Mouse (Mus musculus) frontal cortex, postnatal 14 days (tissue): ENCODE data around the gene Sigirr.

ENCODE experiments used
- DNase-seq, 2 experiments: peaks; one replicate each; pipeline ENCODE4 v3.0.0; 2022; ENCODE audit warnings: low spot score in 2 of 2

Sigirr gene

GRCm38 (mm10) chr7:141096649-141097056, 3.7 kb downstream of the Sigirr start:
- DNase-seq, result no peak

- DNase-seq, result no peak
Observed at GRCm38 (mm10) chr7:141096021-141096420, 4.4 kb downstream of the Sigirr start.

- DNase-seq, result no peak
Observed at GRCm38 (mm10) chr7:141094487-141095205, 5.7 kb downstream of the Sigirr start.

DNA sequence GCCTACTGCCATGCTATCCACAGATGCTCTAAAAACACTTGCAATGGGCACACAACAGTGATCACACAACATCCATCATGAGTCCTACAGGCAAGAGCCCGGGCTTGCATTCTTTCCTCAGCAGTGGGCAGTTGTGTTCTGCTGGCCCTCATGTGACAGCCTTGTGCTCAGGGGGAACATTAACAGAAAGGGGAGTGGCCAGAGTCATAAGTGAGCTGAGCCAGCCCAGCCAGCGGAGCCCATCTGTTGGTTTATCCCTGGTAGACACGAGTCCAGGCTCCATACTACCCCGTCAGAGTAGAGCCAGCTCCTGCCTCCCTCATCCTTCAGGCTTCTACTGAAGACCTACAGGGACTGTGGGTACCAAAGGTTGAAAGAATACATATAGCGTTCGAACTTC, 6.4 kb downstream of the Sigirr start:
- DNase-seq, result no peak

DNA sequence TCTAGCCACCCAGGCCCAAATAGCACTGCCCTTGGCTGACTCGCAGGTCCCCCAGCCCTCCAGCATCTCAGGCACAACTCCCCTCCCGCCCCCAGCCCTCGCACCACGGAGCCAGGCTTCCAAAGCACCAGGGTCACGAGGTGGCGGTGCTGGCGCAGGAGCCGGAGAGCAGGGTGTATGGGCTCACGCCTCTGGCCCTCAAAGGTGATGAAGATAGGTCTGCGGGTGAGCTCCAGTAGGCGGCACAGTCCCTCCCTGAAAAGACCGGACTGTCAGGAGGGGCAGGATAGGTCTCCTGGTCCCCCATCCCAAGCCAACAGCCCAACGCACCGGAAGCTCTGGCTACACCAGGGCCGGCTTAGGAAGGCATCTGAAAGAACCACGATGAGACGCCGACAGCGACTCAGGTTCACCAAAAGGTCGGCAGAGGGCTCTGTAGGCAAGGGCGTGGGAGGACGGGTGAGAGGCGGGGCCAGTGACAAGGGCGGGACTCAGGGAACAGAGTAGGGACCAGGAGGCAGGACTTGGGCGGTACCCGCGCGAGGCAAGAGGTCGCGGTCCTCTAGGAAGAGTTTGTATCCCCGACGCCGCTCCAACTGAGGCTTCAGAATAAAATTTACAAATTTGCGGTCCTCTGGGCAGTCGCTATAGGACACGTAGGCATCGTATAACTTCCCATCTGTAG, 8.2 kb downstream of the Sigirr start:
- peak; percentile 37 to 51 for DNase-seq

- DNase-seq, result no peak
Observed at GRCm38 (mm10) chr7:141090228-141090627, 10.1 kb downstream of the Sigirr start.

- DNase-seq, result no peak
Observed at GRCm38 (mm10) chr7:141088473-141088872, 11.9 kb downstream of the Sigirr start.

- DNase-seq, result no peak
Observed at GRCm38 (mm10) chr7:141087894-141088293, 12.5 kb downstream of the Sigirr start.

- DNase-seq, result no peak
Observed at GRCm38 (mm10) chr7:141079481-141080449, 20.6 kb downstream of the Sigirr start.

GRCm38 (mm10) chr7:141078876-141079275, 21.5 kb downstream of the Sigirr start:
- DNase-seq, result no peak

DNA sequence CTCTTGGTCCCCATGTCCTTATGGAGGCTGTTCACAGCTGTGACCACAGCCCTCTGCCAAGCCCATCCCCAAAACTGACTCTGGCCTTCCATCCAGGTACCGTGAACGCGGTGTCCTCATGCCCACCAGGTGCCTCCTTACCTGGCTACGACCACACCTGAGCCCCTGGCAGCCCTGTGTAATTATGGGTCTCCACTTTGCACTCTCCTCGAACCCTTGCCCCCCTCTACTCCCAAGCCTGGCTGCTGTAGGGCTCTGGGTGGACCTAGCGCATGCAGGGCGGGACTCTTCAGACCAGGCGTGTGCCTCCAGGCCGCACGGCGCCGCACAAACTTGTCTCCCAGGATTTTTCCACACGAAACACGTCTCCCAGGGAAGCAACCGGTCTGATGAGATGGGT, 22.5 kb downstream of the Sigirr start, which contains the start of gene Pkp3:
Gene Pkp3 (plus strand): TSS at position 378 of the 400 bp plus-strand sequence.
- DNase-seq, result no peak

- DNase-seq, result no peak
Observed at GRCm38 (mm10) chr7:141073782-141074181, 26.6 kb downstream of the Sigirr start.

DNA sequence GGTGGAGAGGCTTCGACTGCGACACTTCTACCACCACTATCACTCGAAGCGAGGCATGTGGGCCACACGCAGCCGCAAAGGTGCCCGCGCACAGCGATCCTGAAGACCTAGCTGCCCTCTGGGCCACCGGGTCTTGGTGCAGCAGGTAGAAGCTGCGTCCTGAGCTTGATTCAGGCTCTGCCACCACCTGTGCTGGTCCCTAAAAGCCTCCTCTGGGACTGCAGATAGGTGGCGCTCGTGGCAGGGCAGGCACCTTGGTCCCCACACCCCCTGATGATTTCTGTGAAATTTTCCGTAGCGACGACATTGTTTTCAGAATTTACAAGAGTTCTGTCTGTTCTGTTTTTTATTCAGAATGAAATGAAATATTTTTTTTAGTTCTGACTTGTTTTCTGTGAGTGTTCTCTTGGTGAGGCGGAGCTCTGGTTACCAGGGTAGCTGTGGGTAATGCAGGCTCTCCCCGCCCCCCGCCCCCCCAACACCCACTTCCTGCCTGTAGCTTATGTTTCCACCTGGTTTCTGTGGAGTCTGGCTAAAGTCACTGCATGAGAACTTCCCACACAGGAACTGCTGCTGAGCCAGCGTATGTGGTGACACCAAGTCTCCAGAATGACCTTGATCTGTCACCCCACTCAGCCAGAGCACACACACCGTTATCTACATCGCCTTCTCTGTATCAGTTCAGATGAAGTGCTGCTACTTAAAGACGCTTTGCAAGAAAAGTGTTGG, 28.2 kb downstream of the Sigirr start:
- no peak for DNase-seq

GRCm38 (mm10) chr7:141070058-141070862, 30.1 kb downstream of the Sigirr start:
- DNase-seq, result peak; percentile 57 to 77

GRCm38 (mm10) chr7:141068351-141068750, 32.0 kb downstream of the Sigirr start:
- DNase-seq, result no peak

- DNase-seq, result no peak
Observed at GRCm38 (mm10) chr7:141064576-141064975, 35.8 kb downstream of the Sigirr start.

DNA sequence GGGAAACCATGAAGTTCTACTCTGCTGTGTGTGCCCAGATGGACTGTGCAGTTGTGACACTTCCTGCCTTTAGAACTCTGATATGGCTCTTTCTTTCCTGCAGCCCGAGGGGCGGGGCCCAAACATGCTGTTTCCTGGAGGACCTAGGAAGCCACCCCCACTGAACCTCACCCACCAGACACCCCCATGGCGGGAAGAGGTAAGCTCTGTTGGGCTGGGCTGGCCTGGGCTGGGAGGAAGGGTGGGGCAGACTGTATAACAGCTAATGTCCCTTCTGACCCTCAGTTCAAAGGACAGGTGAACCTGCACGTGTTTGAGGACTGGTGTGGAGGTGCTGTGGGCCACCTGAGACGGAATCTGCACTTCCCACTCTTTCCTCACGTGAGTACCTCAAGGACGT, 36.2 kb downstream of the Sigirr start:
- DNase-seq, result no peak

DNA sequence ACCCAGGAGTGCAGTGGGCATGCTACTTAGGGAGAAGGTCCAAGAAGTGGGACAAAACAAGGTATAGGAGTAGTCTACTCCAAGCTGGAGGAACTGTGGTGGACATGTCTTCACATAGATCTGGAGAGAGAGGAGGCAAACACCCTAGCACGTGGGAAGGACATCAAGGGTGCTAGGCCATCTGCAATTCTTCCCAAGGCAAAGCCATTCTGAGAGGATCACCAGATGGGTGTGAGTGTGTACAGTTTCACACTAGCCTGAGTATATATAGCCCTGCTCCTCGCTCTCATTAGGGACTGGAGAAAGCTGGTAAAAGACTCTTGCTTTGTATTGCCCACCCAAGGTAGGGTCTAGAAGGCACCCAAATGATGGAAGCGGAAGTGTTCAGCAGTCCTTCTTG, 37.0 kb downstream of the Sigirr start:
- DNase-seq, result no peak

GRCm38 (mm10) chr7:141062525-141062924, 37.8 kb downstream of the Sigirr start:
- DNase-seq, result no peak

GRCm38 (mm10) chr7:141061269-141061692, 39.1 kb downstream of the Sigirr start:
- DNase-seq, result no peak
